Comparison of ENCODE assay signal across 8 mouse cellular contexts in genomic region chr2:173024392-173024791, GRCm38 (mm10). TPM values are rescaled to one million over a fixed set of nuclear protein-coding genes. Genes with fewer than 3 reads are reported as not detected.
DNase-seq lines count a peak whose midpoint lies in the region; ATAC-seq and TF ChIP-seq lines count a peak whose summit lies in the region.
"Had no signal": no experiment of that assay in that cellular context is flagged by ENCODE, and none has a peak within 500 bp of the region (broad histone marks: within the 10 kb centered on the region; RNA-seq: fewer than 3 reads in every experiment).

No protein-coding gene starts in this region.

- H3K27me3 ChIP-seq in hindbrain, embryonic 10.5 days (ENCODE audit: insufficient read depth, poor library complexity, severe bottlenecking) = peaks cover 17% of the 10 kb centered on the region
- H3K27me3 ChIP-seq in hindbrain, postnatal 0 days (ENCODE audit: insufficient read depth, low read length) = peaks cover 6% of the 10 kb centered on the region
- peaks cover 19% of the 10 kb centered on the region for H3K27me3 ChIP-seq in E14TG2a.4 (ENCODE audit: insufficient read depth, low read length)
- H3K27me3 ChIP-seq in embryonic facial prominence, embryonic 12.5 days = peaks cover 12% of the 10 kb centered on the region
- H3K27me3 ChIP-seq in liver, embryonic 11.5 days (replicated peaks; ENCODE audit: control insufficient read depth, insufficient read depth, low read length) = no peaks in the 10 kb centered on the region; the same call in 1 of the 2 replicates

- no peaks in the 10 kb centered on the region for H3K9me3 ChIP-seq in hindbrain, embryonic 10.5 days
- H3K9me3 ChIP-seq in hindbrain, postnatal 0 days (ENCODE audit: low read length) = no peaks in the 10 kb centered on the region
- H3K9me3 ChIP-seq in E14TG2a.4 (ENCODE audit: low read length) = no peaks in the 10 kb centered on the region
- no peaks in the 10 kb centered on the region for H3K9me3 ChIP-seq in embryonic facial prominence, embryonic 12.5 days
- H3K9me3 ChIP-seq in liver, embryonic 11.5 days (ENCODE audit: control insufficient read depth, low read length) = no peaks in the 10 kb centered on the region

- H3K36me3 ChIP-seq in hindbrain, embryonic 10.5 days = peaks cover 61% of the 10 kb centered on the region
- no peaks in the 10 kb centered on the region for H3K36me3 ChIP-seq in hindbrain, postnatal 0 days (ENCODE audit: insufficient read depth, low read length)
- peaks cover 70% of the 10 kb centered on the region for H3K36me3 ChIP-seq in E14TG2a.4 (ENCODE audit: insufficient read depth, low read length)
- peaks cover 26% of the 10 kb centered on the region for H3K36me3 ChIP-seq in embryonic facial prominence, embryonic 12.5 days
- H3K36me3 ChIP-seq in liver, embryonic 11.5 days (ENCODE audit: control insufficient read depth, insufficient read depth, low read length) = peaks cover 60% of the 10 kb centered on the region

- peaks cover 87% of the 10 kb centered on the region for H3K4me1 ChIP-seq in hindbrain, embryonic 10.5 days (replicated peaks)
- peaks cover 34% of the 10 kb centered on the region for H3K4me1 ChIP-seq in hindbrain, postnatal 0 days (ENCODE audit: insufficient read depth, low read length)
- H3K4me1 ChIP-seq in E14TG2a.4 (replicated peaks; ENCODE audit: low read depth, low read length) = peaks cover 89% of the 10 kb centered on the region
- peaks cover 51% of the 10 kb centered on the region for H3K4me1 ChIP-seq in embryonic facial prominence, embryonic 12.5 days
- H3K4me1 ChIP-seq in liver, embryonic 11.5 days (replicated peaks; ENCODE audit: control insufficient read depth, insufficient read depth, low read length) = peaks cover 69% of the 10 kb centered on the region

- no peak overlapping the region for H3K9ac ChIP-seq in hindbrain, postnatal 0 days (replicated peaks; ENCODE audit: low read length)
- 0 out of 2 replicates have a peak overlapping the region, but pooled peaks have one; percentile 31 for H3K9ac ChIP-seq in embryonic facial prominence, embryonic 12.5 days
- peak overlapping the region; percentile 92 for H3K9ac ChIP-seq in liver, embryonic 11.5 days (ENCODE audit: low read depth, low read length)

- WGBS in hindbrain, embryonic 10.5 days = 67% methylated on average over 8 of the region's 8 CpGs
- WGBS in hindbrain, postnatal 0 days = 63% methylated on average over 8 of the region's 8 CpGs
- 72% methylated on average over 8 of the region's 8 CpGs for WGBS in embryonic facial prominence, embryonic 12.5 days
- 75% methylated on average over 8 of the region's 8 CpGs for WGBS in liver, embryonic 11.5 days

- intact Hi-C loops in left cerebral cortex, adult 2 months (cut with DNase I) = loop anchor here (5.0 kb wide), 1 partner anchor 148 kb away; no protein-coding TSS in a partner anchor

- no peak for TF ChIP-seq CTCF in hindbrain, postnatal 0 days (IDR thresholded peaks at IDR 0.05; ENCODE audit: low read depth)
- TF ChIP-seq CTCF in E14TG2a.4 (conservative IDR thresholded peaks at IDR 0.05; ENCODE audit: low read length) = no peak
- no peak for TF ChIP-seq CTCF in left cerebral cortex, adult 2 months (IDR thresholded peaks at IDR 0.05)

- DNase-seq in hindbrain, embryonic 10.5 days (ENCODE audit: low spot score) = no peak
- DNase-seq in hindbrain, postnatal 0 days (ENCODE audit: low spot score) = no peak
- DNase-seq in liver, embryonic 11.5 days (ENCODE audit: low spot score) = no peak
- DNase-seq in cerebellum, adult 11-12 months = no peak
- DNase-seq in left cerebral cortex, adult 2 months (ENCODE audit: extremely low spot score in 1 of 2, low spot score in 2 of 2) = no peak
- DNase-seq: kidney, adult 18-20 months had no signal

- peak overlapping the region; percentile 71 for H3K27ac ChIP-seq in hindbrain, embryonic 10.5 days
- H3K27ac ChIP-seq in hindbrain, postnatal 0 days = no peak overlapping the region
- no peak overlapping the region for H3K27ac ChIP-seq in embryonic facial prominence, embryonic 12.5 days
- H3K27ac ChIP-seq in liver, embryonic 11.5 days (ENCODE audit: low read depth, low read length) = peak overlapping the region; percentile 8; the same call in 1 of the 2 replicates
- no peak overlapping the region for H3K27ac ChIP-seq in left cerebral cortex, adult 2 months

- ATAC-seq in hindbrain, postnatal 0 days = no peak
- ATAC-seq in embryonic facial prominence, embryonic 12.5 days (ENCODE audit: insufficient number of reproducible peaks, insufficient read depth, low FRiP score, low TSS enrichment) = no peak
- ATAC-seq in liver, embryonic 11.5 days (replicated peaks; ENCODE audit: low FRiP score) = no peak

- H3K4me2 ChIP-seq in hindbrain, postnatal 0 days (ENCODE audit: low read depth, low read length) = no peak overlapping the region
- peak overlapping the region; percentile 83; the same call in 1 of the 2 replicates for H3K4me2 ChIP-seq in embryonic facial prominence, embryonic 12.5 days (replicated peaks)
- peak overlapping the region; percentile 93 for H3K4me2 ChIP-seq in liver, embryonic 11.5 days

- H3K4me3 ChIP-seq in hindbrain, embryonic 10.5 days = peak overlapping the region; percentile 86; the same call in 1 of the 2 replicates
- no peak overlapping the region for H3K4me3 ChIP-seq in hindbrain, postnatal 0 days (ENCODE audit: low read length)
- peak overlapping the region; percentile 95; the same call in 1 of the 2 replicates for H3K4me3 ChIP-seq in E14TG2a.4 (replicated peaks; ENCODE audit: low read length)
- 0 out of 2 replicates have a peak overlapping the region, but pooled peaks have one; percentile 73 for H3K4me3 ChIP-seq in embryonic facial prominence, embryonic 12.5 days
- peak overlapping the region; percentile 94 for H3K4me3 ChIP-seq in liver, embryonic 11.5 days (ENCODE audit: low read depth, low read length)
- no peak overlapping the region for H3K4me3 ChIP-seq in left cerebral cortex, adult 2 months

RNA-seq across cellular contexts. Expression of gene Rbm38, which starts 4.1 kb away (rescaled TPM):
- 92.3 and 95.9 TPM in 2 replicates for polyA plus RNA-seq in hindbrain, embryonic 10.5 days (2016; fragmentation: Nextera tagmentation; extraction: Ambion mirVana)
- total RNA-seq in hindbrain, postnatal 0 days (2014; rRNA removed) = 12.6 and 17.0 TPM in 2 replicates
- polyA plus RNA-seq in hindbrain, postnatal 0 days (2015; fragmentation: Nextera tagmentation; extraction: Ambion mirVana) = 9.7 and 10.3 TPM in 2 replicates
- 37.9 and 39.5 TPM in 2 replicates for polyA plus RNA-seq in embryonic facial prominence, embryonic 12.5 days (2016; fragmentation: Nextera tagmentation; extraction: Ambion mirVana)
- 209 and 222 TPM in 2 replicates for polyA plus RNA-seq in liver, embryonic 11.5 days (2014; fragmentation: Nextera tagmentation; extraction: Ambion mirVana)
- 1 to 10 TPM; 3.5 to 4.7 TPM for total RNA-seq in left cerebral cortex, adult 2 months (2021)

RNA-seq across cellular contexts. Expression of gene Rae1, which starts 24.5 kb away (rescaled TPM):
- polyA plus RNA-seq in hindbrain, embryonic 10.5 days (2016; fragmentation: Nextera tagmentation; extraction: Ambion mirVana) = 158 and 162 TPM in 2 replicates
- total RNA-seq in hindbrain, postnatal 0 days (2014; rRNA removed) = 85.3 and 96.0 TPM in 2 replicates
- polyA plus RNA-seq in hindbrain, postnatal 0 days (2015; fragmentation: Nextera tagmentation; extraction: Ambion mirVana) = 112 and 116 TPM in 2 replicates
- 150 and 155 TPM in 2 replicates for polyA plus RNA-seq in embryonic facial prominence, embryonic 12.5 days (2016; fragmentation: Nextera tagmentation; extraction: Ambion mirVana)
- polyA plus RNA-seq in liver, embryonic 11.5 days (2014; fragmentation: Nextera tagmentation; extraction: Ambion mirVana) = 172 and 181 TPM in 2 replicates
- total RNA-seq in left cerebral cortex, adult 2 months (2021) = 10 to 100 TPM; 55.8 to 61.1 TPM

RNA-seq across cellular contexts. Expression of gene Spo11, which starts 46.9 kb away (rescaled TPM):
- polyA plus RNA-seq in hindbrain, embryonic 10.5 days (2016; fragmentation: Nextera tagmentation; extraction: Ambion mirVana) = 0.47 and 0.49 TPM in 2 replicates
- 0.07 and 1.0 TPM in 2 replicates for total RNA-seq in hindbrain, postnatal 0 days (2014; rRNA removed)
- polyA plus RNA-seq in hindbrain, postnatal 0 days (2015; fragmentation: Nextera tagmentation; extraction: Ambion mirVana) = 0.86 and 0.96 TPM in 2 replicates
- polyA plus RNA-seq in embryonic facial prominence, embryonic 12.5 days (2016; fragmentation: Nextera tagmentation; extraction: Ambion mirVana) = 1.2 and 2.9 TPM in 2 replicates
- polyA plus RNA-seq in liver, embryonic 11.5 days (2014; fragmentation: Nextera tagmentation; extraction: Ambion mirVana) = 0.13 TPM in 1 of 2 replicates, not detected in the other
- under 1 TPM; 0.30 to 0.86 TPM for total RNA-seq in left cerebral cortex, adult 2 months (2021)

Comparison
In these comparisons a context has a peak if more than half of its experiments do, and no peak if none do; other contexts are left out.
1. H3K27ac ChIP-seq: peak in hindbrain, embryonic 10.5 days (single experiment) and liver, embryonic 11.5 days (single experiment); none in hindbrain, postnatal 0 days (single experiment), embryonic facial prominence, embryonic 12.5 days (single experiment) and left cerebral cortex, adult 2 months (single experiment).
2. H3K4me3 ChIP-seq: peak in hindbrain, embryonic 10.5 days (single experiment), E14TG2a.4 (single experiment), embryonic facial prominence, embryonic 12.5 days (single experiment) and liver, embryonic 11.5 days (single experiment); none in hindbrain, postnatal 0 days (single experiment) and left cerebral cortex, adult 2 months (single experiment).